Mouse (Mus musculus) liver, adult 2 months (tissue): ENCODE data around the gene Cpeb3. TPM values are rescaled to one million over a fixed set of nuclear protein-coding genes. Genes with fewer than 3 reads are reported as not detected.
A peak's percentile ranks its signal among the peaks of the same experiment; 100 is the strongest.
"Not testable (repeated sequence)": the region's sequence is repeated elsewhere in the genome, so short reads cannot be mapped to it uniquely, and the experiment has no call there.

Source experiments
- DNase-seq: peaks from one replicate; pipeline ENCODE4 v3.0.0-alpha.2; 2011; ENCODE audit warnings: low read depth, low spot score; ENCODE audit errors: extremely low read depth
- H3K27ac ChIP-seq: fragments of 200-500 bp; replicated peaks from 2 replicates; pipeline ENCODE4 v1.5.1; 2012; ENCODE audit warnings: low read depth, mild to moderate bottlenecking, control low read depth, inconsistent platforms, low read length; ENCODE audit not compliant: insufficient read depth
- H3K27me3 ChIP-seq: fragments of 200-500 bp; 2 replicates; pipeline ENCODE4 v1.6.1; 2012; ENCODE audit warnings: mild to moderate bottlenecking, moderate library complexity, low read length, inconsistent platforms; ENCODE audit not compliant: control insufficient read depth, insufficient read depth
- H3K36me3 ChIP-seq: fragments of 200-500 bp; 2 replicates; pipeline ENCODE4 v1.6.1; 2012; ENCODE audit warnings: low read length, inconsistent platforms; ENCODE audit not compliant: control insufficient read depth, insufficient read depth
- H3K4me1 ChIP-seq: fragments of 200-500 bp; 2 replicates; pipeline ENCODE4 v1.6.1; 2011; ENCODE audit warnings: low read length; ENCODE audit not compliant: control insufficient read depth, insufficient read depth
- H3K4me3 ChIP-seq: fragments of 200-500 bp; 2 replicates; pipeline ENCODE4 v1.5.1; 2011; ENCODE audit warnings: low read depth, mild to moderate bottlenecking, control low read depth, low read length, moderate library complexity; ENCODE audit not compliant: insufficient read depth
- H3K79me2 ChIP-seq: fragments of 200-500 bp; 2 replicates; pipeline ENCODE4 v1.6.1; 2012; ENCODE audit warnings: inconsistent platforms, mild to moderate bottlenecking, low read length, moderate library complexity; ENCODE audit not compliant: control insufficient read depth, insufficient read depth
- H3K9ac ChIP-seq: fragments of 200-500 bp; 2 replicates; pipeline ENCODE4 v1.6.1; 2012; ENCODE audit warnings: low read depth, mild to moderate bottlenecking, control low read depth, inconsistent platforms, low read length
- CTCF ChIP-seq: fragments of 200-500 bp; IDR thresholded peaks from 2 replicates; pipeline ENCODE4 v1.5.1; 2011; ENCODE audit warnings: low read depth, low read length, control low read depth
- POLR2A ChIP-seq: fragments of 200-500 bp; IDR thresholded peaks from 2 replicates; pipeline ENCODE4 v1.6.1; 2011; ENCODE audit warnings: low read length, control low read depth; ENCODE audit not compliant: insufficient read depth; ENCODE audit errors: extremely low read depth
- WGBS: fragments of 180-500 bp; shearing (Covaris S2); methylation state at CpG from one replicate; pipeline ENCODE4 v1.1.7; 2018; 5-methylcytosine and 5-hydroxymethylcytosine counted together
- polyA plus RNA-seq: library from polyadenylated mRNA; depleted of rRNA; stranded (reverse); fragments of >200 nt; gene quantifications from 2 replicates; pipeline ENCODE4 v1.2.3, GENCODE M21; 2012
- total RNA-seq: library from RNA; depleted of rRNA; stranded (reverse); fragments of >200 nt; gene quantifications from 2 replicates; pipeline ENCODE4 v1.2.3, GENCODE M21; 2014

Cpeb3 gene
- total and polyA plus RNA-seq, 2 experiments = 4.3 to 6.4 TPM

GRCm38 (mm10) chr19:37156040-37156439 is 52.4 kb downstream of the Cpeb3 start:
- no peaks in the 10 kb centered on the region for H3K27me3 ChIP-seq
- no peak overlapping the region for H3K27ac ChIP-seq
- WGBS = 31% methylated on average over 4 of the region's 4 CpGs
- H3K9ac ChIP-seq = no peak overlapping the region
- TF ChIP-seq POLR2A = no peak
- no peak for TF ChIP-seq CTCF
- H3K79me2 ChIP-seq = peaks cover 11% of the 10 kb centered on the region; the same call in 1 of the 2 replicates
- peaks cover 15% of the 10 kb centered on the region; the same call in 1 of the 2 replicates for H3K4me1 ChIP-seq
- peak; percentile 78 for DNase-seq
- H3K4me3 ChIP-seq = no peak overlapping the region
- H3K36me3 ChIP-seq = no peaks in the 10 kb centered on the region; the same call in 1 of the 2 replicates

DNA sequence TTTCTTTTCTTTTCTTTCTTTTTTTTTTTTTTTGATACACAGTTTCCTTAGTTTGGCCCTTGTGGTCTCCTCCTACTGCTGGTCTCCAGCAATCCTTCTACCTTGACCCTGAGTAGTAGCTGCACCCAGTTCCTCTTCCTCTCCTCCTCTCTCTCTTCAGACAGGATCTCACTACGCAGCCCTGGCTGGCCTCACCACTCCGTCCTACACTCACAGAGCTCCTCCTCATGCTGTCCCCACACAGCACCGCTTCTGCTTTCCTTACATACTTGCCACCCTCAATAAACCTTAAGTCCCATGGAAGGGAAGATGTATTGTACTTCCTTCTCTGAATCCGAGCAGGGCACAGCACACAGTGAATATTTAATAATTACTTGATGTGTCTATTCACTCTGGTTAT is 61.3 kb downstream of the Cpeb3 start:
- Histone ChIP-seq H3K36me3 (no peaks in the 10 kb centered on the region; the same call in 1 of the 2 replicates), H3K9ac (no peak overlapping the region), H3K27ac (no peak overlapping the region), H3K4me1 (no peaks in the 10 kb centered on the region), H3K27me3 (no peaks in the 10 kb centered on the region), H3K4me3 (no peak overlapping the region), H3K79me2 (peaks cover 14% of the 10 kb centered on the region; the same call in 1 of the 2 replicates)
- no peak for TF ChIP-seq POLR2A
- TF ChIP-seq CTCF = no peak
- DNase-seq = peak; percentile 25
- WGBS = 74% methylated on average over 4 of the region's 4 CpGs

GRCm38 (mm10) chr19:37145846-37146245 is 62.6 kb downstream of the Cpeb3 start:
- no peak overlapping the region for H3K4me3 ChIP-seq
- H3K4me1 ChIP-seq = no peaks in the 10 kb centered on the region
- H3K9ac ChIP-seq = no peak overlapping the region
- H3K27me3 ChIP-seq = no peaks in the 10 kb centered on the region
- TF ChIP-seq CTCF (no peak), POLR2A (no peak)
- no peak for DNase-seq
- peaks cover 9% of the 10 kb centered on the region; the same call in 1 of the 2 replicates for H3K79me2 ChIP-seq
- no peak overlapping the region for H3K27ac ChIP-seq
- WGBS = 93% methylated on average over 1 of the region's 1 CpGs
- H3K36me3 ChIP-seq = no peaks in the 10 kb centered on the region; the same call in 1 of the 2 replicates

- TF ChIP-seq POLR2A (no peak), CTCF (no peak)
- no peak overlapping the region for H3K4me3 ChIP-seq
- no peak for DNase-seq
- no peak overlapping the region for H3K9ac ChIP-seq
- H3K36me3 ChIP-seq = no peaks in the 10 kb centered on the region; the same call in 1 of the 2 replicates
- 98% methylated on average over 5 of the region's 5 CpGs for WGBS
- H3K27ac ChIP-seq = no peak overlapping the region
- H3K27me3 ChIP-seq = no peaks in the 10 kb centered on the region
- H3K79me2 ChIP-seq = peaks cover 12% of the 10 kb centered on the region; the same call in 1 of the 2 replicates
- no peaks in the 10 kb centered on the region for H3K4me1 ChIP-seq
These were observed 63.0 kb downstream of the Cpeb3 start for GRCm38 (mm10) chr19:37145401-37145800.

GRCm38 (mm10) chr19:37141623-37142022 is 66.8 kb downstream of the Cpeb3 start:
- Histone ChIP-seq H3K27ac (no peak overlapping the region), H3K9ac (no peak overlapping the region), H3K36me3 (peaks cover 1% of the 10 kb centered on the region; the same call in 1 of the 2 replicates), H3K79me2 (peaks cover 7% of the 10 kb centered on the region; the same call in 1 of the 2 replicates), H3K4me1 (no peaks in the 10 kb centered on the region), H3K27me3 (no peaks in the 10 kb centered on the region), H3K4me3 (no peak overlapping the region)
- no peak for DNase-seq
- 63% methylated on average over 4 of the region's 4 CpGs for WGBS
- TF ChIP-seq POLR2A = no peak
- no peak for TF ChIP-seq CTCF

DNA sequence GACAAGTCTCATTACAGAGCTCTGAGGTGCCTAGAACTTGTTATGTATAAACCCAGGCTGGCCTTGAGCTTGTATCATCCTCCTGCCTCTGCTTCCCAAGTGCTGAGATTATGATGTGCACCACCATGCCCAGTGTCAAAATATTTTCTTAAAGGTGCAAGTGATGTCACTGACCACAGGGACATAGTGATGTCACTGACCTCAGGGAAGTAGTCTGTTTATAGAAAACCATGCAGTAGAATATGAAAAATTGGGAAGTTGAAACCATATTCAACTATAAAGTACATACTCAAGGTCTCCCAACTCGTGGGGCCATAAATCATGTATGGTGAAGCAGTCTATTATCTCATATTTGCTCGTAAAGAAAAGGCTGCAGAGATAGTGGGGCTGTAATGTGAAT is 71.3 kb downstream of the Cpeb3 start:
- H3K27me3 ChIP-seq = no peaks in the 10 kb centered on the region
- peaks cover 1% of the 10 kb centered on the region; the same call in 1 of the 2 replicates for H3K36me3 ChIP-seq
- H3K79me2 ChIP-seq = peaks cover 3% of the 10 kb centered on the region; the same call in 1 of the 2 replicates
- TF ChIP-seq POLR2A = no peak
- no peak for DNase-seq
- no peak overlapping the region for H3K4me3 ChIP-seq
- no peak overlapping the region for H3K9ac ChIP-seq
- WGBS = 64% methylated on average over 2 of the region's 2 CpGs
- no peak overlapping the region for H3K27ac ChIP-seq
- 0 out of 2 replicates have a peak, but pooled peaks cover 2% of the 10 kb centered on the region for H3K4me1 ChIP-seq

GRCm38 (mm10) chr19:37135459-37135858 is 72.9 kb downstream of the Cpeb3 start:
- not testable (repeated sequence) for H3K4me3 ChIP-seq, H3K27ac ChIP-seq, H3K36me3 ChIP-seq, H3K27me3 ChIP-seq, DNase-seq, H3K9ac ChIP-seq, H3K79me2 ChIP-seq, H3K4me1 ChIP-seq
- WGBS = 98% methylated on average over 2 of the region's 2 CpGs
